Mouse (Mus musculus) limb, embryonic 13.5 days (tissue): Measurements from ENCODE around the gene Ms4a6b. TPM values are rescaled to one million over a fixed set of nuclear protein-coding genes. Genes with fewer than 3 reads are reported as not detected.
"Not testable (repeated sequence)": the region's sequence is repeated elsewhere in the genome, so short reads cannot be mapped to it uniquely, and the experiment has no call there.

Experiments used
- ATAC-seq: fragments of 200-750 bp; cut with Nextera tagmentation; 2 replicates; pipeline ENCODE4 v1.8.0; 2017; ENCODE audit warnings: low read depth, moderate number of reproducible peaks, moderate TSS enrichment; ENCODE audit not compliant: low FRiP score
- H3K27ac ChIP-seq: fragments of 300-500 bp; sonication (generic); 2 replicates; pipeline ENCODE4 v1.5.1; 2015; ENCODE audit warnings: inconsistent platforms, mild to moderate bottlenecking, moderate library complexity
- H3K27me3 ChIP-seq: fragments of 300-500 bp; sonication (generic); 2 replicates; pipeline ENCODE4 v1.6.1; 2015; ENCODE audit warnings: mild to moderate bottlenecking, inconsistent platforms
- H3K36me3 ChIP-seq: fragments of 300-500 bp; sonication (generic); 2 replicates; pipeline ENCODE4 v1.6.1; 2015; ENCODE audit warnings: inconsistent platforms, mild to moderate bottlenecking, moderate library complexity
- H3K4me1 ChIP-seq: fragments of 300-500 bp; sonication (generic); 2 replicates; pipeline ENCODE4 v1.6.1; 2015; ENCODE audit warnings: inconsistent platforms
- H3K4me2 ChIP-seq: fragments of 300-500 bp; sonication (generic); replicated peaks from 2 replicates; pipeline ENCODE4 v1.6.1; 2015; ENCODE audit warnings: inconsistent platforms, mild to moderate bottlenecking, moderate library complexity
- H3K4me3 ChIP-seq: fragments of 300-500 bp; sonication (generic); 2 replicates; pipeline ENCODE4 v1.5.1; 2015; ENCODE audit warnings: moderate library complexity, mild to moderate bottlenecking, inconsistent platforms
- H3K9ac ChIP-seq: fragments of 300-500 bp; sonication (generic); 2 replicates; pipeline ENCODE4 v1.6.1; 2015; ENCODE audit warnings: mild to moderate bottlenecking, inconsistent platforms
- H3K9me3 ChIP-seq: fragments of 300-500 bp; sonication (generic); 2 replicates; pipeline ENCODE4 v1.6.1; 2016; ENCODE audit warnings: inconsistent platforms
- WGBS: fragments of 180-500 bp; shearing (Covaris S2); methylation state at CpG from one replicate; pipeline ENCODE4 v1.1.7; 2015; 5-methylcytosine and 5-hydroxymethylcytosine counted together
- polyA plus RNA-seq: library from polyadenylated mRNA; unstranded; fragments of >200 nt; fragmentation: Nextera tagmentation; extraction: Ambion mirVana; gene quantifications from 2 replicates; pipeline ENCODE4 v1.2.1, GENCODE M21; 2015

The Ms4a6b gene
- polyA plus RNA-seq: 4.1 and 4.5 TPM in 2 replicates

GRCm38 (mm10) chr19:11516246-11516645 lies at the start of gene Ms4a6b:
Ms4a6b (plus strand) TSS chr19:11516512.
- no peaks in the 10 kb centered on the region for H3K4me1 ChIP-seq
- no peaks in the 10 kb centered on the region for H3K9me3 ChIP-seq
- H3K4me2 ChIP-seq: no peak within 1 kb of the TSS
- ATAC-seq: no peak
- no peak within 1 kb of the TSS for H3K9ac ChIP-seq
- no peak within 1 kb of the TSS for H3K4me3 ChIP-seq
- no peaks in the 10 kb centered on the region for H3K27me3 ChIP-seq
- H3K36me3 ChIP-seq: no peaks in the 10 kb centered on the region
- no peak within 1 kb of the TSS for H3K27ac ChIP-seq

DNA sequence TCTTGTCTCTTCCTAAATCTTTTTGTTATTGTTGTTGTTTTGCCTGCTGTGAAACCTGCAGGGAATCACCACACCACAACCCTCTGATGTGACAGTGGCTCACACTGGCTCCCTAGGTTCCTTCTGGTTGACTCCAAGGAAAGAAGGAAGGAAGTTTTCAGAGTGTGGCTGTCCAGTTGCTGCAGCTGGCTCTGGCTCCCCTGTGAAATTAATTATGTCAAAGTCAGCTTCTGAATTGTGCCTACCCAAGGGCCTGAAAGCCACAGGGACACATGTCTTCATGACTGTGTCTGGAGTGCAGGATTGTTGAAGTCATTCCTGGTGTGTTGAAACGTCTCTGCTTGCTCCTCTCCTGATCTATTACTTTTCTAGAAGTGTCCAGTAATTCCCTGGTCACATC lies 48.0 kb upstream of the Ms4a6b start:
- not testable (repeated sequence) for H3K9me3 ChIP-seq, H3K9ac ChIP-seq, ATAC-seq, H3K4me2 ChIP-seq, H3K27ac ChIP-seq, H3K36me3 ChIP-seq, H3K4me3 ChIP-seq, H3K4me1 ChIP-seq, H3K27me3 ChIP-seq
- WGBS: 69% methylated on average over 1 of the region's 1 CpGs

- not testable (repeated sequence) for H3K27ac ChIP-seq, H3K36me3 ChIP-seq, H3K9ac ChIP-seq, H3K9me3 ChIP-seq, H3K27me3 ChIP-seq, ATAC-seq, H3K4me1 ChIP-seq, H3K4me2 ChIP-seq, H3K4me3 ChIP-seq
- 74% methylated on average over 4 of the region's 4 CpGs for WGBS
These were observed 47.1 kb upstream of the Ms4a6b start, which contains the start of gene Ms4a6c for GRCm38 (mm10) chr19:11469215-11469614. Ms4a6c (plus strand) TSS chr19:11469366.

GRCm38 (mm10) chr19:11479714-11480113 lies 36.6 kb upstream of the Ms4a6b start:
- Histone ChIP-seq H3K4me3 (no peak overlapping the region), H3K9ac (no peak overlapping the region), H3K36me3 (no peaks in the 10 kb centered on the region), H3K27me3 (no peaks in the 10 kb centered on the region), H3K4me2 (no peak overlapping the region), H3K9me3 (no peaks in the 10 kb centered on the region), H3K4me1 (no peaks in the 10 kb centered on the region), H3K27ac (no peak overlapping the region)
- ATAC-seq: no peak
- 98% methylated on average over 2 of the region's 2 CpGs for WGBS

GRCm38 (mm10) chr19:11482684-11483083 lies 33.6 kb upstream of the Ms4a6b start:
- Histone ChIP-seq H3K27ac (no peak overlapping the region), H3K4me1 (no peaks in the 10 kb centered on the region), H3K9me3 (no peaks in the 10 kb centered on the region), H3K4me2 (no peak overlapping the region), H3K36me3 (no peaks in the 10 kb centered on the region), H3K4me3 (no peak overlapping the region), H3K9ac (no peak overlapping the region), H3K27me3 (no peaks in the 10 kb centered on the region)
- ATAC-seq: no peak
- WGBS: 87% methylated on average over 2 of the region's 2 CpGs

- Histone ChIP-seq H3K4me1 (no peaks in the 10 kb centered on the region), H3K9me3 (no peaks in the 10 kb centered on the region), H3K4me2 (no peak overlapping the region), H3K27ac (no peak overlapping the region), H3K36me3 (no peaks in the 10 kb centered on the region), H3K4me3 (no peak overlapping the region), H3K27me3 (no peaks in the 10 kb centered on the region), H3K9ac (no peak overlapping the region)
- no peak for ATAC-seq
- 73% methylated on average over 4 of the region's 4 CpGs for WGBS
These were observed 32.4 kb upstream of the Ms4a6b start for GRCm38 (mm10) chr19:11483941-11484340.

DNA sequence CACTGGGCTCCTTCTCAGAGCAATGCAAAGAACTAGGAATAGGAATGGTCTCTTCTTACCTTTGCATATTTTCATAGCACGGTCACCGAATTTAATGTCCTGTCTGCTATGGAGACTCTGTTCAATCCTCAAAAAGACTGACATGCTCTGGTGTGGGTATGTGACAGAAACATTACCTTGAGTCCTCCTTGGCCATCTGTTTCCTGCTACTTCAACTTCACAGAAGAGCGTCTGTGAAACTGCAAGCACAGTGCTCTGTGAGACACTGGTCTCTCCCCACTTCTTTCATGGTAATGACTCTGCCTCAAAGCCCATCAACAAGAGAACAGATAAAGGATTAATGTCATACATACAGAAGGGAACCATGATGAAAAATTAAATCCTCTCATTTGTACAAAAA lies 31.9 kb upstream of the Ms4a6b start:
- Histone ChIP-seq H3K36me3 (no peaks in the 10 kb centered on the region), H3K27me3 (no peaks in the 10 kb centered on the region), H3K9me3 (no peaks in the 10 kb centered on the region), H3K4me1 (no peaks in the 10 kb centered on the region), H3K4me3 (no peak overlapping the region), H3K4me2 (no peak overlapping the region), H3K9ac (no peak overlapping the region), H3K27ac (no peak overlapping the region)
- whole genome bisulfite sequencing: 78% methylated on average over 3 of the region's 3 CpGs
- no peak for ATAC-seq

DNA sequence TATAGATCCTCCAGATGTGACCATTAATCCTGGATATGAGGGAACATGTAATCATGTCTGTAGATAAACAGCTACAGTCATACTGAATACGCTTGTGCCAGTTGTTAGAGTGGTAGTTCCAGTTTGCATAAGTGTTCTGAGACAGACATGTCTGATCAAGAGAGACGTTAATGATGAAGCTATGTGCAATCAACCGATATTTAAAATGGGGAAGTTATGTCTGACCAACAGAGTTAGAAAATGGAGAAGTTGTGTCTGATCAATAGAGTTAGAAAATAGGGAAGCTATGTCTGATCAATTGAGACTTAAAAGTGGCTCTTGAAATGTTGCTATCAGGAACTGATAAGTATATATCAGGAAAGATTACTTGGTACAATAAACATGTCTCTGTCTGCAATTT lies 31.0 kb upstream of the Ms4a6b start:
- Histone ChIP-seq H3K27me3 (no peaks in the 10 kb centered on the region), H3K36me3 (no peaks in the 10 kb centered on the region), H3K27ac (no peak overlapping the region), H3K4me2 (no peak overlapping the region), H3K9me3 (no peaks in the 10 kb centered on the region), H3K4me1 (no peaks in the 10 kb centered on the region), H3K9ac (no peak overlapping the region), H3K4me3 (no peak overlapping the region)
- 87% methylated on average over 3 of the region's 3 CpGs for WGBS
- no peak for ATAC-seq

DNA sequence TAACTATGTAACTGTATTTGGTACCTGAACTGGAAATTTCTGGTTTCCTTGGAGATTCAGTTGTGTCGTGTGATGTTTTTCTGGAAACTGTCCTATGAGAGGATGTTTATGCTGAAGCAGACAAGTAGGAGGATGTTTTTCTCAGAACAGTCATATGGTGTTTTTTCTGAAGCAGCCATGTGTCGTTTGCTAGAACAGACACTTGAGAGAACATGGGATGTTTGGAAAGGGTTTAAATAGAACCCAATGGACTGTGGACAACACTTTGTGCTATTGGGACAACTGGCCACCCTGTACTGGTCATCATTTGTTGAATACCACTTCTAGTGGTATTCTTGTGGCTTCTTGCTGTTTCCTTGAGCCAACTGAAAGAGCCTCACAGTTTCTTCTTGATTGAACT lies 30.6 kb upstream of the Ms4a6b start, which contains the start of gene Gm8369:
Gene Gm8369, plus strand, starts transcription at position 193 of the 400 bp plus-strand sequence.
- WGBS: 86% methylated on average over 2 of the region's 2 CpGs
- Histone ChIP-seq H3K9ac (no peak within 1 kb of the TSS), H3K4me1 (no peaks in the 10 kb centered on the region), H3K9me3 (no peaks in the 10 kb centered on the region), H3K27ac (no peak within 1 kb of the TSS), H3K27me3 (no peaks in the 10 kb centered on the region), H3K4me2 (no peak within 1 kb of the TSS), H3K36me3 (no peaks in the 10 kb centered on the region), H3K4me3 (no peak within 1 kb of the TSS)
- no peak for ATAC-seq

GRCm38 (mm10) chr19:11486599-11486998 lies 29.7 kb upstream of the Ms4a6b start:
- Histone ChIP-seq H3K27me3 (no peaks in the 10 kb centered on the region), H3K4me1 (no peaks in the 10 kb centered on the region), H3K9me3 (no peaks in the 10 kb centered on the region), H3K9ac (no peak overlapping the region), H3K27ac (no peak overlapping the region), H3K4me2 (no peak overlapping the region), H3K4me3 (no peak overlapping the region), H3K36me3 (no peaks in the 10 kb centered on the region)
- no peak for ATAC-seq
- 83% methylated on average over 1 of the region's 1 CpGs for WGBS

DNA sequence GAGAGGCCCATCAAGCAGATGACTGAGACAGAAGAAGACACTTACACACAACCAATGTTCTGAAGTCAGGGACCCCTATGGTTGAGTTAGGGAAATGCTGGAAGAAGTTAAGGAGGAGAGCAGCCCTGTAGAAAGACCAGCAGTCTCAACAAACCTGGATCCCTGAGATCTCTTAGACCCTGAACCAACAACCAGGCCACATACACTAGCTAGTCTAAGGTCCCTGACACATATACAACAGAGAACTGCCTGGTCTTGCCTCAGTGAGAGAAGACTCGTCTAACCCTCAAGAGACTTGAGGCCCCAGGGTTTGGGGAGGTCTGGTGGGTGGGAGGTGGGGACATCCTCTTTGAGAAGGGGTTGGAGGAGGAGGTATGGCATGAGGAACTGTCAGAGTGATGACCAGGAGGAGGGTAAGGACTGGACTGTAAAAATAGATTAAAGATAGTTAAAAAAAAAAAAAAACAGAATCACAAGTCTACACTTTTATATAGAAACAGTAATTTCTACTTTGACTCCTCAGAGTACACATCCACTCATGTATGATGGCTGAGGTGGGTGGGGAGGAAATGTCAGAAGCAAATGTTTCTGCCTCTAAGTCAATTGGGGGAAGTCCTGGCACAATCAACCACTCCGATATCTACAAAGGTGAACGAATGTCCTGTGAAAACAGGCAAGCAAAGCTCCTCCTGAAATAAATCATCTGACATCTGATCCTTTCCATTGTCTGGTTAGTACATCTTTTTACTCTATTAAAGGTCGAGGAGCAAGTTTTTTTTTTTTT lies 24.7 kb upstream of the Ms4a6b start:
- H3K4me1 ChIP-seq: no peaks in the 10 kb centered on the region
- WGBS: 64% methylated on average over 4 of the region's 4 CpGs
- no peak overlapping the region for H3K27ac ChIP-seq
- H3K4me3 ChIP-seq: no peak overlapping the region
- ATAC-seq: no peak
- H3K36me3 ChIP-seq: no peaks in the 10 kb centered on the region
- H3K4me2 ChIP-seq: no peak overlapping the region
- H3K9me3 ChIP-seq: no peaks in the 10 kb centered on the region
- H3K27me3 ChIP-seq: no peaks in the 10 kb centered on the region
- no peak overlapping the region for H3K9ac ChIP-seq

DNA sequence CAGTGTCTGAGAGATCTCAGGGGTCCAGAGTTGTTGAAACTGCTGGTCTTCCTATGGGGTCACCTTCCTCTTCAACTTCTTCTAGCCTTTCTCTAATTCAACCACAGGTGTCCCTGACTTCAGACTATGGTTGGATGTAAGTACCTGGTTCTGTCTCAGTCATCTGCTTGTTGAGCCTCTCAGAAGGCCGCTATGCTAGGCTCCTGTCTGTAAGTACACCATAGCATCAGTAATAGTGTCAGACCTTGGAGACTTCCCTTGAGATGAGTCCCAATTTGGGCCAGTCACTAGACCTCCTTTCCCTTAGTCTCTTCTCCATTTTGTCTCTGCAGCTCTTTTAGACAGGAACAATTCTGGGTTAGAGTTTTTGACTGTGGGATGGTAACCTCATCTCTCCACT lies 23.6 kb upstream of the Ms4a6b start:
- H3K4me2 ChIP-seq: no peak overlapping the region
- H3K27me3 ChIP-seq: no peaks in the 10 kb centered on the region
- no peak overlapping the region for H3K4me3 ChIP-seq
- H3K27ac ChIP-seq: no peak overlapping the region
- no peak overlapping the region for H3K9ac ChIP-seq
- H3K4me1 ChIP-seq: no peaks in the 10 kb centered on the region
- no peaks in the 10 kb centered on the region for H3K9me3 ChIP-seq
- no peak for ATAC-seq
- 67% methylated on average over 1 of the region's 1 CpGs for WGBS
- H3K36me3 ChIP-seq: no peaks in the 10 kb centered on the region

DNA sequence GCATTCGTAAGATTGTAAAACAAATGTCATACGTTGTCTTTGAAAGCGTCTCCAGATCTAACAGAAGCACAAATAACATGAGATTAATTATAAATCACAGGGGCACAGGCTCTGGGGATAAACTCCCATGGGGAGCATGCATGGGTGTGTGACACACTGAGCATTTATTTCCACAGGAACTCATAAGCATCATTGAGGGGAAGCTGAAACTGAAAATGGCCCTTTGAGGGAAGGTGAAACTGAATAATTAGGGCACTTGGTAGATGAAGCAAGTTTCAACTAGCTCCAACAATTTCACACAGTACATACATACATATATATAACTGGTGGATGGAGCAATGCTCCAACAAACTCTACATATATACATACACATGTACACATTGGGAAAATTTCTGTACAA lies 21.8 kb upstream of the Ms4a6b start:
- Histone ChIP-seq H3K4me3 (no peak overlapping the region), H3K36me3 (no peaks in the 10 kb centered on the region), H3K4me1 (no peaks in the 10 kb centered on the region), H3K27me3 (no peaks in the 10 kb centered on the region), H3K27ac (no peak overlapping the region), H3K9me3 (no peaks in the 10 kb centered on the region), H3K4me2 (no peak overlapping the region), H3K9ac (no peak overlapping the region)
- ATAC-seq: no peak
- WGBS: 81% methylated on average over 3 of the region's 3 CpGs
